Mouse (Mus musculus): ENCODE measurements around the gene Hsp90ab1. TPM values are rescaled to one million over a fixed set of nuclear protein-coding genes. Genes with fewer than 3 reads are reported as not detected.
A peak's percentile ranks its signal among the peaks of the same experiment; 100 is the strongest.

Hsp90ab1 gene
- polyA plus RNA-seq, 1 experiment from 2014 or later: 1,147 TPM

DNA sequence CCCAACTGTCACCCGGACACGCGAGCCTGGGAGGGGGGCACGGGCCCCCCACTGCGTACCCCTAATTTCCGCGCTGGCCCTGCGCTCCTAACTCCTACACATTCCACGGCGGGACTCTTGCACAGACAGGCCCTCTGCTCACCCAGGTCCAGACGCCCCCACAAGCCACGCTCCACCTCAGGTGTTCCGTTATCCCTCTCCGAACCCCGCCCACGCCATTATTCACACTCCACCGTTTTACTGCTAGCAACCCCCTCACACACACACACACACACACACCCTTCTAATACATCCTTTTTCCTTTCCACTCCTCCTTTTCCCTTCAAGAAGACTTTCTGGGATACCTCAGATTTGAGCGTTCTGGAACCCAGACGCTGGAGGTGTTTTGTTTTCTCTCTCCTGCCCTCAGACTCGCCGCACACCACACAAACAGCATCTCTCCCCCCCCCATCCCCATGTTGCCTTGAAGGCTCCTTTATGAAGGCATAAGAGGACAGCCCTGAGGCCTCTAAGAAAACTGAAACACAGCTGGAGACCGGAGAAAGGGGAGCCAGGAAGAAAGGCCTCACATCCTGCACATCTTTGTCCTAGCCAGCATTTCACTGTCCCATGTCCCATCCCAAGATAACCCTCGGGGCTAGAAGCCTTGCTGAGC, 22.8 kb upstream of the Hsp90ab1 start:
- Histone ChIP-seq H3K4me2 (peak overlapping the region; percentile 99), H3K9me3 (replicated peaks) (no peaks in the 10 kb centered on the region), H3K36me3 (no peaks in the 10 kb centered on the region), H3K4me3 (peak overlapping the region; percentile 76), H3K27me3 (peaks cover 5% of the 10 kb centered on the region; the same call in 1 of the 2 replicates), H3K4me1 (replicated peaks) (peaks cover 76% of the 10 kb centered on the region), H3K9ac (peak overlapping the region; percentile 85), H3K27ac (peak overlapping the region; percentile 75)
- ATAC-seq (replicated peaks; ENCODE audit: insufficient number of reproducible peaks, insufficient read depth, low FRiP score, low read depth): no peak
- WGBS: 15% methylated on average over 23 of the region's 23 CpGs

GRCm38 (mm10) chr17:45594881-45595735, 22.0 kb upstream of the Hsp90ab1 start:
- under 1% methylated on average over 58 of the region's 58 CpGs for WGBS

GRCm38 (mm10) chr17:45594195-45594594, 21.1 kb upstream of the Hsp90ab1 start:
- peak overlapping the region; percentile 76 for H3K4me3 ChIP-seq
- peaks cover 69% of the 10 kb centered on the region for H3K4me1 ChIP-seq (replicated peaks)
- H3K27me3 ChIP-seq: no peaks in the 10 kb centered on the region; the same call in 1 of the 2 replicates
- H3K9me3 ChIP-seq (replicated peaks): no peaks in the 10 kb centered on the region
- H3K27ac ChIP-seq: no peak overlapping the region
- H3K9ac ChIP-seq: peak overlapping the region; percentile 85; the same call in 1 of the 2 replicates
- 46% methylated on average over 8 of the region's 8 CpGs for WGBS
- H3K36me3 ChIP-seq: peaks cover 9% of the 10 kb centered on the region; the same call in 1 of the 2 replicates
- no peak for ATAC-seq (replicated peaks; ENCODE audit: insufficient number of reproducible peaks, insufficient read depth, low FRiP score, low read depth)
- H3K4me2 ChIP-seq: peak overlapping the region; percentile 99

More at GRCm38 (mm10) chr17:45594881-45595735, 22.0 kb upstream of the Hsp90ab1 start:
- ATAC-seq (replicated peaks; ENCODE audit: insufficient number of reproducible peaks, insufficient read depth, low FRiP score, low read depth): peak; percentile 67
- Histone ChIP-seq H3K4me2 (peak overlapping the region; percentile 99), H3K4me3 (peak overlapping the region; percentile 76), H3K27ac (peak overlapping the region; percentile 75), H3K4me1 (replicated peaks) (peaks cover 76% of the 10 kb centered on the region), H3K36me3 (no peaks in the 10 kb centered on the region), H3K9me3 (replicated peaks) (no peaks in the 10 kb centered on the region), H3K9ac (peak overlapping the region; percentile 85), H3K27me3 (no peaks in the 10 kb centered on the region; the same call in 1 of the 2 replicates)

- Histone ChIP-seq H3K27ac (peak overlapping the region; percentile 84; the same call in 1 of the 2 replicates), H3K4me3 (peak overlapping the region; percentile 76), H3K4me2 (peak overlapping the region; percentile 99), H3K9me3 (replicated peaks) (no peaks in the 10 kb centered on the region), H3K9ac (peak overlapping the region; percentile 85), H3K4me1 (replicated peaks) (peaks cover 67% of the 10 kb centered on the region), H3K27me3 (no peaks in the 10 kb centered on the region; the same call in 1 of the 2 replicates), H3K36me3 (peaks cover 15% of the 10 kb centered on the region; the same call in 1 of the 2 replicates)
- ATAC-seq (replicated peaks; ENCODE audit: insufficient number of reproducible peaks, insufficient read depth, low FRiP score, low read depth): no peak
- 33% methylated on average over 8 of the region's 8 CpGs for WGBS
Measured at GRCm38 (mm10) chr17:45593479-45593878, 20.4 kb upstream of the Hsp90ab1 start.

DNA sequence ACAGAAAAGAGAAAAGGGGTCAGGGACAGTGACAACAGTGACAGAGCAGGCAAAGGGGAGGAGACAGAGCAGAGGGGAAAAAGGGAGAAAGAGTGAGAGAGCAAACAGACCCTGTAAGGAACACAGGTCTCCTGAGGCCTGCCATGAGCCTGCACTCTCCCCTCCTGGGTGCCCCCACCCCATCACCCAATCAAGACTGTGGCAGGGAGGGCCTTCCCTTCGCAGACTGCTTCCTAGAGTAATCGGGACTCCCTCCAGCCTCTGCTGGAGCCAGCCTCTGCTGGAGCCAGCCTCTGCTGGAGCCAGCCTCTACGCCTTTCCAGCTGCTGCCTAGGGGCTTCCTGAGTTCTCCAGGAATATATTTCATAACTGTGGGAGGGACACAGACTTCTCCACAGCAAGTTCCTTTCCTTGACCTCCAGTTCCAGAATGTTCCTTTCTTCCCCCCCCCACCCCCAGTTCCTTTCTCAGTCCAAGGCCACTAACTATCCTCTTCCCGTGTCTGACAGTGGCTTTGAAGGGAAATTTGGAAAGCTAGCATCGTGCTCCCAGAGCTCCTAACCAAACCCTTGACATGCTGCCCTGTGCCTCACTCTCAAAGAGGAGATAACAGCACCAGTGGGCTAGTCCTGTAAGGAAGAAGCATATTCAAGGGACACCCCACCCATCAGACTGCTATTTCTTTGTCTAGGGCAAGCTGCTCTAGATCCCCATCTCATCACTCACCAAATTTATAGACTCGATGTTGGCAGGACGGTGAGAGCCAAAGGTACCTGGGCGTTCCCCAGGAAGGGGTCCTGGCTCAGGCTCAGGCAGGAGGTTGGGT, 19.7 kb upstream of the Hsp90ab1 start:
- 37% methylated on average over 8 of the region's 8 CpGs for WGBS
- ATAC-seq (replicated peaks; ENCODE audit: insufficient number of reproducible peaks, insufficient read depth, low FRiP score, low read depth): no peak
- Histone ChIP-seq H3K9ac (peak overlapping the region; percentile 85), H3K4me3 (peak overlapping the region; percentile 76), H3K4me1 (replicated peaks) (peaks cover 64% of the 10 kb centered on the region), H3K9me3 (replicated peaks) (no peaks in the 10 kb centered on the region), H3K36me3 (peaks cover 19% of the 10 kb centered on the region; the same call in 1 of the 2 replicates), H3K27me3 (no peaks in the 10 kb centered on the region; the same call in 1 of the 2 replicates), H3K4me2 (peak overlapping the region; percentile 99), H3K27ac (peak overlapping the region; percentile 84)

DNA sequence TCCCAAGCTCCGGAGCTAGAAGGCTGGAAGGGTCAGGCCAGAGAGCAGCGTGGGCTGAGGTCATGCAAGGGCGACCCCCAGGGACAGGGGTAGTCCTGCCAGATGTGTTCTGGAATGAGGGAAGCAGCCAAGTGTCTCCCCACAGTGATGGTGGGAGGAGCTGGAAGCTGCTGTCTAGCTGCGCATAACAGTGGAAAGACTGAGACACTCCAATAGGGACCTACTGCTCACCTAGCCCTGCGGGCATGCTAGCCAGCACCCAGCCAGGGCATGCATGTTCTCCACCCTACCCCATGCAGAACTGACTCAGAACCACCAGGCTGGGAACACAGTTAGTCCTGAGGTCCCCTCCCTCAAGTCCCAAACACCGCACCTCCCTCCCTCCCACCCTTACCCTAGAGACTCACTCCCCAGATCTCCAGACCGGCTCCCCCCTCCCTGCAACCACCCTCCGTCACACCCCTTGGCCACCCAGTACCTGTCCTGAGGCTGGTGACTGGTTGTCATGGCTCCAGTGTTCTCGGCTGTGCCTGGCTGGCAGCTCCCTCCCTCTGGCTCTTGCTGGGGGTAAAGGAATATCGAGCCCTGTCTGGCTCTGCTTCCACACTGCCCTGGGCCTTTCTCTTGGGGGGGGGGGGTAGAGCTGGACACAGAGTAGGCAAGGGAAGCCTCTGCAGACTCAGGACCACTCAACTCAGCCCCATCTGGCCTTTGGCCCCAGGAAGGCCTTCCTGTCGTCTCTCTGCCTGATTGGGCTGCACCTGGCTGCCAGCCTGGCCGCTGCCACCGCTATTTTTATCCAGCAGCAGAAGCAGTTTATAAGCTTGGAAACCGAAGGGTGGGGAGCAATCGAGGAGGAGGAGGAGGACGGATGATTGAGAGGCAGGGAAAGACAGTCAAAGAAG, 18.9 kb upstream of the Hsp90ab1 start:
- no peak for ATAC-seq (replicated peaks; ENCODE audit: insufficient number of reproducible peaks, insufficient read depth, low FRiP score, low read depth)
- WGBS: 39% methylated on average over 16 of the region's 16 CpGs
- H3K27me3 ChIP-seq: no peaks in the 10 kb centered on the region; the same call in 1 of the 2 replicates
- peak overlapping the region; percentile 84 for H3K27ac ChIP-seq
- H3K9me3 ChIP-seq (replicated peaks): 0 out of 2 replicates have a peak, but pooled peaks cover under 1% of the 10 kb centered on the region
- peak overlapping the region; percentile 76 for H3K4me3 ChIP-seq
- H3K4me1 ChIP-seq (replicated peaks): peaks cover 61% of the 10 kb centered on the region
- H3K9ac ChIP-seq: peak overlapping the region; percentile 85
- peaks cover 27% of the 10 kb centered on the region for H3K36me3 ChIP-seq
- peak overlapping the region; percentile 99 for H3K4me2 ChIP-seq

DNA sequence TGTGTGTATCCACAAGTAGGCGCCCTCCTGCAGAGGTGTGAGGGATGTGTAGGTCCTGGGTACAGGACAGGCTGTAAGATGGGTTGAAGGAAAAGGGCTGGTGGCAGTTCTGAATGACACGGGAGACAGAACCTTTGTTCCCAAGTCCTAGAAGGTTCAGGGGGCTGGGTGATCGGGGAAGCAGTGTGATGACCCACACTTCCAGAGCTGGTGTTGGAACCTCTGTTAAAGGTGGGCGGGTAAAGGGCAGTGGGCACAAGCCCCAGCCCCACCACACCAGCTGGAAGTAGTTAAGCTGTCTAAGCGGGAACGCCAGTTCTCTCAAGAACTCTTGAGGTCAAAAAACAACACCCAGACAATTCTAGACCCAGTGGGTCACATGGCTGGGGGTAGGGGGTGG, 17.3 kb upstream of the Hsp90ab1 start:
- Histone ChIP-seq H3K4me1 (replicated peaks) (peaks cover 56% of the 10 kb centered on the region), H3K4me3 (no peak overlapping the region), H3K9ac (no peak overlapping the region), H3K36me3 (peaks cover 33% of the 10 kb centered on the region), H3K9me3 (replicated peaks) (0 out of 2 replicates have a peak, but pooled peaks cover 6% of the 10 kb centered on the region), H3K27me3 (no peaks in the 10 kb centered on the region; the same call in 1 of the 2 replicates), H3K4me2 (no peak overlapping the region), H3K27ac (no peak overlapping the region)
- ATAC-seq (replicated peaks; ENCODE audit: insufficient number of reproducible peaks, insufficient read depth, low FRiP score, low read depth): no peak
- WGBS: 72% methylated on average over 6 of the region's 6 CpGs

- H3K27ac ChIP-seq: no peak overlapping the region
- no peak overlapping the region for H3K9ac ChIP-seq
- no peak overlapping the region for H3K4me3 ChIP-seq
- peaks cover 33% of the 10 kb centered on the region for H3K36me3 ChIP-seq
- 0 out of 2 replicates have a peak, but pooled peaks cover 6% of the 10 kb centered on the region for H3K9me3 ChIP-seq (replicated peaks)
- WGBS: 92% methylated on average over 8 of the region's 8 CpGs
- H3K4me1 ChIP-seq (replicated peaks): peaks cover 56% of the 10 kb centered on the region
- H3K27me3 ChIP-seq: no peaks in the 10 kb centered on the region; the same call in 1 of the 2 replicates
- no peak for ATAC-seq (replicated peaks; ENCODE audit: insufficient number of reproducible peaks, insufficient read depth, low FRiP score, low read depth)
- no peak overlapping the region for H3K4me2 ChIP-seq
Measured at GRCm38 (mm10) chr17:45589844-45590243, 16.8 kb upstream of the Hsp90ab1 start.

GRCm38 (mm10) chr17:45589236-45589635, 16.2 kb upstream of the Hsp90ab1 start:
- H3K36me3 ChIP-seq: peaks cover 33% of the 10 kb centered on the region
- H3K4me3 ChIP-seq: no peak overlapping the region
- H3K27ac ChIP-seq: no peak overlapping the region
- no peak overlapping the region for H3K9ac ChIP-seq
- ATAC-seq (replicated peaks; ENCODE audit: insufficient number of reproducible peaks, insufficient read depth, low FRiP score, low read depth): no peak
- no peak overlapping the region for H3K4me2 ChIP-seq
- 0 out of 2 replicates have a peak, but pooled peaks cover 6% of the 10 kb centered on the region for H3K9me3 ChIP-seq (replicated peaks)
- H3K4me1 ChIP-seq (replicated peaks): peaks cover 56% of the 10 kb centered on the region
- no peaks in the 10 kb centered on the region; the same call in 1 of the 2 replicates for H3K27me3 ChIP-seq
- WGBS: 97% methylated on average over 7 of the region's 7 CpGs

DNA sequence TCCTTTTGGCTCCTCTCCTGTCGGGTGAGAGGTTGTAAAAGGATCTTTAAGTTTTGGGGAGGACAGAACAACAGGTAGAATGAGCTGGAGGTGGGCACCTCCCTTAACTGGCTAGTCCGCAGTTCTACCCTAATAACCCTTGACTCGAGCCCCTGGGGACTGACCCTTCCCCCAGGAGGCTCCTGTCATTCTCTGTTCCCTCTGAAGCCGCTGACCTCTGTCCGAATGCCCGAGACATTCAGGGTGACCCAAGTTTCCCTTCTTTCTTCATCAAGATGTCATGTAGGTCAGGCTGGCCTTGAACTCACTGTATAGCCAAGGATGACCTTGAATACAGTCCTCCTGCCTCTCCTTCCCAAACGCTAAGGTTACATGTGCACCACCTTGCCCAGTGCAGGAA, 15.3 kb upstream of the Hsp90ab1 start:
- Histone ChIP-seq H3K27me3 (no peaks in the 10 kb centered on the region), H3K36me3 (peaks cover 33% of the 10 kb centered on the region), H3K27ac (no peak overlapping the region), H3K4me1 (replicated peaks) (peaks cover 54% of the 10 kb centered on the region), H3K4me2 (no peak overlapping the region), H3K9me3 (replicated peaks) (0 out of 2 replicates have a peak, but pooled peaks cover 6% of the 10 kb centered on the region), H3K9ac (no peak overlapping the region), H3K4me3 (no peak overlapping the region)
- 84% methylated on average over 7 of the region's 7 CpGs for WGBS
- ATAC-seq (replicated peaks; ENCODE audit: insufficient number of reproducible peaks, insufficient read depth, low FRiP score, low read depth): no peak
